Mouse (Mus musculus) granulocyte monocyte progenitor cell, adult 5-6 weeks (primary cell): Measurements from ENCODE around the gene Ncapd3. TPM values are rescaled to one million over a fixed set of nuclear protein-coding genes. Genes with fewer than 3 reads are reported as not detected.

Experiments used
- ATAC-seq: replicated peaks from 2 replicates; pipeline ENCODE4 v1.8.0; 2016; ENCODE audit warnings: mild to moderate bottlenecking, moderate TSS enrichment, inconsistent platforms; ENCODE audit not compliant: poor library complexity, severe bottlenecking
- total RNA-seq, 2 experiments: library from RNA; stranded (forward) in 1 of 2; stranded (reverse) in 1 of 2; fragments of 200-712, 200-1000 nt in 1 of 2; fragments of >200 nt in 1 of 2; fragmentation: Nextera tagmentation in 1 of 2; gene quantifications; 2 replicates each; pipeline ENCODE4 v1.2.3; 2014 to 2017

Ncapd3 gene
- total RNA-seq (2014; fragmentation: Nextera tagmentation) (56.6 and 57.9 TPM in 2 replicates), total RNA-seq (2017) (45.1 and 49.9 TPM in 2 replicates)

- peak; percentile 79 for ATAC-seq
Measured at GRCm38 (mm10) chr9:27029828-27030762, at the start of gene Ncapd3, which contains the start of gene Vps26b. TSS of gene Ncapd3 (plus strand) at chr9:27030175. TSS of gene Vps26b (minus strand) at chr9:27030065.

GRCm38 (mm10) chr9:26985090-26985613 is 44.8 kb upstream of the Ncapd3 start:
- no peak for ATAC-seq

GRCm38 (mm10) chr9:26985668-26986277 is 44.2 kb upstream of the Ncapd3 start:
- no peak for ATAC-seq

GRCm38 (mm10) chr9:26990181-26990580 is 39.8 kb upstream of the Ncapd3 start:
- ATAC-seq, result no peak

- ATAC-seq, result no peak
Measured at GRCm38 (mm10) chr9:26993118-26993517, 36.9 kb upstream of the Ncapd3 start.

- ATAC-seq, result no peak
Measured at GRCm38 (mm10) chr9:26993900-26994299, 36.1 kb upstream of the Ncapd3 start.

GRCm38 (mm10) chr9:26997062-26997461 is 32.9 kb upstream of the Ncapd3 start:
- peak; percentile 70 for ATAC-seq

- no peak for ATAC-seq
Measured at GRCm38 (mm10) chr9:26997501-26997900, 32.5 kb upstream of the Ncapd3 start.

GRCm38 (mm10) chr9:26998669-26999460 is 31.1 kb upstream of the Ncapd3 start:
- peak; percentile 21 for ATAC-seq

GRCm38 (mm10) chr9:26999461-27000395 is 30.2 kb upstream of the Ncapd3 start, which contains the start of the genes Acad8 and Thyn1:
TSS of gene Acad8 (minus strand) at chr9:26999566.
TSS of gene Thyn1 (plus strand) at chr9:26999710.
- peak; percentile 90 for ATAC-seq

- ATAC-seq, result no peak
Measured at GRCm38 (mm10) chr9:27005231-27005630, 24.7 kb upstream of the Ncapd3 start.

- ATAC-seq, result no peak
Measured at GRCm38 (mm10) chr9:27005933-27006332, 24.0 kb upstream of the Ncapd3 start.

GRCm38 (mm10) chr9:27006866-27007265 is 23.1 kb upstream of the Ncapd3 start:
- ATAC-seq, result no peak

GRCm38 (mm10) chr9:27009231-27009630 is 20.7 kb upstream of the Ncapd3 start:
- no peak for ATAC-seq

- no peak for ATAC-seq
Measured at GRCm38 (mm10) chr9:27011572-27011971, 18.4 kb upstream of the Ncapd3 start.

GRCm38 (mm10) chr9:27018961-27019360 is 11.0 kb upstream of the Ncapd3 start:
- no peak for ATAC-seq

- ATAC-seq, result peak; percentile 85
Measured at GRCm38 (mm10) chr9:27023681-27024080, 6.3 kb upstream of the Ncapd3 start.

GRCm38 (mm10) chr9:27026708-27027107 is 3.3 kb upstream of the Ncapd3 start:
- ATAC-seq, result peak; percentile 36
